Mouse (Mus musculus) heart, adult 2 months (tissue): ENCODE results near the gene Exd1.

ENCODE experiments used
- CTCF ChIP-seq: fragments of 200-600 bp; IDR thresholded peaks from 2 replicates; pipeline ENCODE4 v1.8.1; 2022; ENCODE audit warnings: antibody characterized with exemption, mild to moderate bottlenecking, moderate library complexity
- POLR2A ChIP-seq: fragments of 200-500 bp; IDR thresholded peaks from 2 replicates; pipeline ENCODE4 v1.6.1; 2011; ENCODE audit warnings: mild to moderate bottlenecking, low read depth, low read length, control low read depth; ENCODE audit not compliant: insufficient read depth

- TF ChIP-seq CTCF = 0 out of 2 replicates have a peak, but pooled peaks have one; percentile 27
- TF ChIP-seq POLR2A = no peak
These were observed 46.3 kb upstream of the Exd1 start for GRCm38 (mm10) chr2:119593765-119594112.
